Comparison of ENCODE assay signal across 27 mouse cellular contexts in the genomic region with DNA sequence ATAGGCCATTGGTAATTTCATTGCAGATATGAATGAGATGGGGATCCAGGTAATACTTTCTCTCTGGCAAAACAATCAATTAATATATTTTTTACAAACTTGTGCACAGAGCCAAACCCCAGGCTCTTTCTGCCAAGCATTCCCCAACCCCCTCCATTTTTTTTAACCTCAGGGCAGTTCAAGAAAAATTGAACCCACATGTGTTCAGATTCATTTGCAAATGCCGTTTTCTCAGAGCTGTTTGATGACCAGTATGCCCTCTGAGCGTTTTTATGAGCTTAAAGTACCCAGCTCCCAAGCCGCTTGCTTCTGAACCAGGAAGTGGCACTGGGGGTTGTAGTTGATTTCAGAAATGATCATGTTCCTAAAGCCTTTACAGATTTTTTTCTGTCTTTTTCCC.
DNase-seq lines count a peak whose midpoint lies in the region; ATAC-seq and TF ChIP-seq lines count a peak whose summit lies in the region.
"Had no signal": no experiment of that assay in that cellular context is flagged by ENCODE, and none has a peak within 500 bp of the region (broad histone marks: within the 10 kb centered on the region; RNA-seq: fewer than 3 reads in every experiment).

No protein-coding gene starts in this region.

- TF ChIP-seq POLR2A in heart, adult 2 months (IDR thresholded peaks at IDR 0.05; ENCODE audit: insufficient read depth, low read depth, low read length) = no peak

- DNase-seq in heart, adult 2 months = no peak
- no peak for DNase-seq in heart, postnatal 25 days (ENCODE audit: low spot score)
- DNase-seq in limb, embryonic 10.5 days (ENCODE audit: low spot score) = no peak
- DNase-seq: adrenal gland, adult 2 months; B cell, adult 2 months; cerebellum, adult 8-10 months; cerebellum, postnatal 25 days; forebrain, postnatal 0 days; gastrocnemius, postnatal 36 days; heart, postnatal 10 days; kidney, adult 18-20 months; kidney, postnatal 36 days; liver; lung, adult 2 months; lung, postnatal 14 days had no signal

- no peaks in the 10 kb centered on the region for H3K9me3 ChIP-seq in embryonic facial prominence, embryonic 12.5 days
- no peaks in the 10 kb centered on the region for H3K9me3 ChIP-seq in limb, embryonic 10.5 days (replicated peaks)
- H3K9me3 ChIP-seq in forebrain, embryonic 12.5 days = no peaks in the 10 kb centered on the region
- H3K9me3 ChIP-seq: heart, embryonic 13.5 days; midbrain, embryonic 12.5 days; neural tube, embryonic 13.5 days had no signal

- no peak overlapping the region for H3K4me3 ChIP-seq in heart, adult 2 months
- no peak overlapping the region for H3K4me3 ChIP-seq in embryonic facial prominence, embryonic 12.5 days
- H3K4me3 ChIP-seq in limb, embryonic 10.5 days = no peak overlapping the region
- no peak overlapping the region for H3K4me3 ChIP-seq in forebrain, embryonic 12.5 days (replicated peaks)
- H3K4me3 ChIP-seq: erythroblast, embryonic 14.5 days; heart, embryonic 13.5 days; layer of hippocampus, adult 2 months; left cerebral cortex, adult 2 months; midbrain, embryonic 12.5 days; neural tube, embryonic 13.5 days had no signal

- no peaks in the 10 kb centered on the region for H3K27me3 ChIP-seq in heart, adult 2 months (ENCODE audit: control insufficient read depth, insufficient read depth, low read length)
- no peaks in the 10 kb centered on the region for H3K27me3 ChIP-seq in embryonic facial prominence, embryonic 12.5 days
- no peaks in the 10 kb centered on the region for H3K27me3 ChIP-seq in limb, embryonic 10.5 days (ENCODE audit: low read depth, poor library complexity, severe bottlenecking)
- H3K27me3 ChIP-seq in forebrain, embryonic 12.5 days = no peaks in the 10 kb centered on the region
- H3K27me3 ChIP-seq: heart, embryonic 13.5 days; midbrain, embryonic 12.5 days; neural tube, embryonic 13.5 days had no signal

- peak overlapping the region; percentile 38 for H3K27ac ChIP-seq in heart, adult 2 months
- 0 out of 2 replicates have a peak overlapping the region, but pooled peaks have one; percentile 36 for H3K27ac ChIP-seq in embryonic facial prominence, embryonic 12.5 days
- peak overlapping the region; percentile 76 for H3K27ac ChIP-seq in limb, embryonic 10.5 days
- no peak overlapping the region for H3K27ac ChIP-seq in forebrain, embryonic 12.5 days
- H3K27ac ChIP-seq: heart, embryonic 13.5 days; layer of hippocampus, adult 2 months; left cerebral cortex, adult 2 months; liver, embryonic 14.5 days; midbrain, embryonic 12.5 days; neural tube, embryonic 13.5 days had no signal

- no peak for TF ChIP-seq EP300 in heart, adult 2 months (IDR thresholded peaks at IDR 0.05; ENCODE audit: insufficient read depth, low read depth, low read length)

- no peak for ATAC-seq in embryonic facial prominence, embryonic 12.5 days (ENCODE audit: insufficient number of reproducible peaks, insufficient read depth, low FRiP score, low TSS enrichment)
- no peak for ATAC-seq in forebrain, embryonic 12.5 days (ENCODE audit: low FRiP score)
- no peak for ATAC-seq in megakaryocyte, adult 5-6 weeks (ENCODE audit: poor library complexity, severe bottlenecking)
- ATAC-seq: activated CD4-positive, CD25-positive, alpha-beta regulatory T cell, adult 4 months; forebrain, postnatal 0 days; hindbrain, embryonic 16.5 days had no signal

- no peak for TF ChIP-seq CTCF in heart, adult 2 months (IDR thresholded peaks at IDR 0.05)

- H3K9ac ChIP-seq in heart, adult 2 months (ENCODE audit: low read depth, low read length) = no peak overlapping the region
- H3K9ac ChIP-seq in embryonic facial prominence, embryonic 12.5 days = no peak overlapping the region
- no peak overlapping the region for H3K9ac ChIP-seq in forebrain, embryonic 12.5 days
- H3K9ac ChIP-seq: forebrain, postnatal 0 days; heart, embryonic 13.5 days; liver, embryonic 14.5 days; midbrain, embryonic 12.5 days; neural tube, embryonic 13.5 days had no signal

- no peaks in the 10 kb centered on the region for H3K79me2 ChIP-seq in heart, adult 2 months (replicated peaks; ENCODE audit: control insufficient read depth, insufficient read depth, low read length)

- intact Hi-C loops in heart, adult 2 months (cut with DNase I) = no loop called here
- intact Hi-C loops in heart, postnatal 25 days (cut with DNase I) = no loop called here

- no peaks in the 10 kb centered on the region for H3K36me3 ChIP-seq in heart, adult 2 months (ENCODE audit: control insufficient read depth, insufficient read depth, low read length)
- H3K36me3 ChIP-seq in embryonic facial prominence, embryonic 12.5 days = no peaks in the 10 kb centered on the region
- no peaks in the 10 kb centered on the region for H3K36me3 ChIP-seq in limb, embryonic 10.5 days
- H3K36me3 ChIP-seq in forebrain, embryonic 12.5 days (replicated peaks) = no peaks in the 10 kb centered on the region
- H3K36me3 ChIP-seq: heart, embryonic 13.5 days; midbrain, embryonic 12.5 days; neural tube, embryonic 13.5 days had no signal

- no peak overlapping the region for H3K4me2 ChIP-seq in embryonic facial prominence, embryonic 12.5 days (replicated peaks)
- H3K4me2 ChIP-seq in forebrain, embryonic 12.5 days = no peak overlapping the region
- H3K4me2 ChIP-seq: heart, embryonic 13.5 days; midbrain, embryonic 12.5 days; neural tube, embryonic 13.5 days had no signal

- WGBS in heart, adult 2 months = 79% methylated on average over 3 of the region's 3 CpGs
- 17% methylated on average over 3 of the region's 3 CpGs for WGBS in embryonic facial prominence, embryonic 12.5 days
- 22% methylated on average over 3 of the region's 3 CpGs for WGBS in limb, embryonic 10.5 days
- 61% methylated on average over 3 of the region's 3 CpGs for WGBS in forebrain, embryonic 12.5 days

- peaks cover 3% of the 10 kb centered on the region for H3K4me1 ChIP-seq in heart, adult 2 months (ENCODE audit: control insufficient read depth, insufficient read depth, low read length)
- peaks cover 30% of the 10 kb centered on the region for H3K4me1 ChIP-seq in embryonic facial prominence, embryonic 12.5 days
- peaks cover 46% of the 10 kb centered on the region for H3K4me1 ChIP-seq in limb, embryonic 10.5 days
- no peaks in the 10 kb centered on the region for H3K4me1 ChIP-seq in forebrain, embryonic 12.5 days
- H3K4me1 ChIP-seq: heart, embryonic 13.5 days had no signal
